Mouse (Mus musculus): ENCODE measurements around the gene Prkar1b. TPM values are rescaled to one million over a fixed set of nuclear protein-coding genes. Genes with fewer than 3 reads are reported as not detected.
A peak's percentile ranks its signal among the peaks of the same experiment; 100 is the strongest.

Gene Prkar1b
- polyA plus RNA-seq, 1 experiment from 2014 or later, result 8.3 TPM

GRCm38 (mm10) chr5:139027603-139028002 lies 122.2 kb downstream of the Prkar1b start:
- Histone ChIP-seq H3K36me3 (no peaks in the 10 kb centered on the region), H3K27ac (no peak overlapping the region), H3K4me3 (no peak overlapping the region), H3K27me3 (ENCODE audit: insufficient read depth, poor library complexity, severe bottlenecking) (no peaks in the 10 kb centered on the region), H3K4me1 (peaks cover 30% of the 10 kb centered on the region), H3K9me3 (no peaks in the 10 kb centered on the region)
- WGBS, result 63% methylated on average over 15 of the region's 15 CpGs
- DNase-seq (ENCODE audit: low spot score), result no peak

GRCm38 (mm10) chr5:139024351-139025105 lies 125.3 kb downstream of the Prkar1b start:
- Histone ChIP-seq H3K36me3 (no peaks in the 10 kb centered on the region), H3K27me3 (ENCODE audit: insufficient read depth, poor library complexity, severe bottlenecking) (0 out of 2 replicates have a peak, but pooled peaks cover 3% of the 10 kb centered on the region), H3K4me3 (no peak overlapping the region), H3K9me3 (no peaks in the 10 kb centered on the region), H3K4me1 (peaks cover 23% of the 10 kb centered on the region), H3K27ac (0 out of 2 replicates have a peak overlapping the region, but pooled peaks have one; percentile 8)
- WGBS, result 36% methylated on average over 12 of the region's 12 CpGs
- DNase-seq (ENCODE audit: low spot score), result no peak

GRCm38 (mm10) chr5:139020595-139020994 lies 129.2 kb downstream of the Prkar1b start:
- Histone ChIP-seq H3K4me3 (no peak overlapping the region), H3K4me1 (peaks cover 21% of the 10 kb centered on the region; the same call in 1 of the 2 replicates), H3K9me3 (no peaks in the 10 kb centered on the region), H3K27ac (no peak overlapping the region), H3K36me3 (no peaks in the 10 kb centered on the region), H3K27me3 (ENCODE audit: insufficient read depth, poor library complexity, severe bottlenecking) (0 out of 2 replicates have a peak, but pooled peaks cover 3% of the 10 kb centered on the region)
- WGBS, result 77% methylated on average over 6 of the region's 6 CpGs
- no peak for DNase-seq (ENCODE audit: low spot score)

- H3K27ac ChIP-seq, result peak overlapping the region; percentile 26; the same call in 1 of the 2 replicates
- H3K27me3 ChIP-seq (ENCODE audit: insufficient read depth, poor library complexity, severe bottlenecking), result 0 out of 2 replicates have a peak, but pooled peaks cover 3% of the 10 kb centered on the region
- no peaks in the 10 kb centered on the region for H3K9me3 ChIP-seq
- H3K4me1 ChIP-seq, result peaks cover 17% of the 10 kb centered on the region
- no peak overlapping the region for H3K4me3 ChIP-seq
- H3K36me3 ChIP-seq, result no peaks in the 10 kb centered on the region
- no peak for DNase-seq (ENCODE audit: low spot score)
- WGBS, result 68% methylated on average over 15 of the region's 15 CpGs
These were observed 132.3 kb downstream of the Prkar1b start for GRCm38 (mm10) chr5:139017371-139018124.

GRCm38 (mm10) chr5:139015097-139015496 lies 134.7 kb downstream of the Prkar1b start:
- Histone ChIP-seq H3K4me3 (no peak overlapping the region), H3K27me3 (ENCODE audit: insufficient read depth, poor library complexity, severe bottlenecking) (no peaks in the 10 kb centered on the region), H3K9me3 (no peaks in the 10 kb centered on the region), H3K27ac (no peak overlapping the region), H3K4me1 (peaks cover 22% of the 10 kb centered on the region), H3K36me3 (no peaks in the 10 kb centered on the region)
- DNase-seq (ENCODE audit: low spot score), result no peak
- 53% methylated on average over 3 of the region's 3 CpGs for WGBS

GRCm38 (mm10) chr5:139010649-139011048 lies 139.2 kb downstream of the Prkar1b start:
- no peak overlapping the region for H3K27ac ChIP-seq
- DNase-seq (ENCODE audit: low spot score), result no peak
- H3K9me3 ChIP-seq, result no peaks in the 10 kb centered on the region
- H3K4me3 ChIP-seq, result no peak overlapping the region
- 46% methylated on average over 2 of the region's 2 CpGs for WGBS
- peaks cover 13% of the 10 kb centered on the region for H3K4me1 ChIP-seq
- H3K27me3 ChIP-seq (ENCODE audit: insufficient read depth, poor library complexity, severe bottlenecking), result peaks cover 17% of the 10 kb centered on the region
- H3K36me3 ChIP-seq, result no peaks in the 10 kb centered on the region

- Histone ChIP-seq H3K4me3 (no peak overlapping the region), H3K27ac (no peak overlapping the region), H3K4me1 (0 out of 2 replicates have a peak, but pooled peaks cover 4% of the 10 kb centered on the region), H3K27me3 (ENCODE audit: insufficient read depth, poor library complexity, severe bottlenecking) (peaks cover 18% of the 10 kb centered on the region), H3K9me3 (no peaks in the 10 kb centered on the region), H3K36me3 (no peaks in the 10 kb centered on the region)
- DNase-seq (ENCODE audit: low spot score), result no peak
- WGBS, result 56% methylated on average over 4 of the region's 4 CpGs
These were observed 142.5 kb downstream of the Prkar1b start for GRCm38 (mm10) chr5:139007141-139007775.

GRCm38 (mm10) chr5:139004588-139004987 lies 145.2 kb downstream of the Prkar1b start:
- WGBS, result 75% methylated on average over 6 of the region's 6 CpGs
- H3K4me1 ChIP-seq, result no peaks in the 10 kb centered on the region
- H3K27me3 ChIP-seq (ENCODE audit: insufficient read depth, poor library complexity, severe bottlenecking), result peaks cover 28% of the 10 kb centered on the region
- no peak for DNase-seq (ENCODE audit: low spot score)
- no peak overlapping the region for H3K27ac ChIP-seq
- no peaks in the 10 kb centered on the region for H3K36me3 ChIP-seq
- no peaks in the 10 kb centered on the region for H3K9me3 ChIP-seq
- no peak overlapping the region for H3K4me3 ChIP-seq

GRCm38 (mm10) chr5:138999716-139000115 lies 150.1 kb downstream of the Prkar1b start:
- Histone ChIP-seq H3K9me3 (no peaks in the 10 kb centered on the region), H3K27ac (no peak overlapping the region), H3K27me3 (ENCODE audit: insufficient read depth, poor library complexity, severe bottlenecking) (peaks cover 53% of the 10 kb centered on the region), H3K4me1 (peaks cover 37% of the 10 kb centered on the region), H3K36me3 (no peaks in the 10 kb centered on the region), H3K4me3 (no peak overlapping the region)
- 72% methylated on average over 7 of the region's 7 CpGs for WGBS
- no peak for DNase-seq (ENCODE audit: low spot score)

GRCm38 (mm10) chr5:138997936-138998580 lies 151.7 kb downstream of the Prkar1b start:
- no peaks in the 10 kb centered on the region for H3K9me3 ChIP-seq
- peak overlapping the region; percentile 83 for H3K4me3 ChIP-seq
- WGBS, result 3% methylated on average over 30 of the region's 30 CpGs
- DNase-seq (ENCODE audit: low spot score), result no peak
- peaks cover 69% of the 10 kb centered on the region for H3K27me3 ChIP-seq (ENCODE audit: insufficient read depth, poor library complexity, severe bottlenecking)
- peak overlapping the region; percentile 95 for H3K27ac ChIP-seq
- peaks cover 51% of the 10 kb centered on the region for H3K4me1 ChIP-seq
- H3K36me3 ChIP-seq, result no peaks in the 10 kb centered on the region

- Histone ChIP-seq H3K27me3 (ENCODE audit: insufficient read depth, poor library complexity, severe bottlenecking) (peaks cover 77% of the 10 kb centered on the region), H3K27ac (peak within 1 kb of the TSS; percentile 95), H3K4me3 (peak within 1 kb of the TSS; percentile 83), H3K9me3 (no peaks in the 10 kb centered on the region), H3K36me3 (no peaks in the 10 kb centered on the region), H3K4me1 (peaks cover 59% of the 10 kb centered on the region)
- under 1% methylated on average over 48 of the region's 48 CpGs for WGBS
- DNase-seq (ENCODE audit: low spot score), result peak; percentile 91
These were observed 152.5 kb downstream of the Prkar1b start, which contains the start of gene Pdgfa for GRCm38 (mm10) chr5:138997171-138997788. Gene Pdgfa, minus strand, starts transcription at chr5:138997370.
